Mouse (Mus musculus): ENCODE measurements around the gene Unc13a. TPM values are rescaled to one million over a fixed set of nuclear protein-coding genes. Genes with fewer than 3 reads are reported as not detected.

The Unc13a gene
- polyA plus RNA-seq, 1 experiment from 2014 or later = 9.1 TPM

GRCm38 (mm10) chr8:71612141-71612540 is 59.4 kb downstream of the Unc13a start:
- 0 out of 2 replicates have a peak, but pooled peaks cover 3% of the 10 kb centered on the region for H3K4me1 ChIP-seq (replicated peaks; ENCODE audit: control insufficient read depth, insufficient read depth, low read length)
- H3K9ac ChIP-seq (ENCODE audit: low read depth, low read length) = peak overlapping the region; percentile 91
- no peak for DNase-seq (ENCODE audit: low spot score)
- 42% methylated on average over 5 of the region's 5 CpGs for WGBS
- no peak overlapping the region for H3K27ac ChIP-seq (ENCODE audit: low read depth, low read length)
- no peaks in the 10 kb centered on the region for H3K27me3 ChIP-seq (ENCODE audit: control insufficient read depth, insufficient read depth, low read length)
- ATAC-seq (ENCODE audit: low FRiP score) = no peak
- peak overlapping the region; percentile 60 for H3K4me2 ChIP-seq (replicated peaks; ENCODE audit: low read depth, low read length)
- H3K36me3 ChIP-seq (ENCODE audit: control insufficient read depth, insufficient read depth, low read length) = peaks cover 3% of the 10 kb centered on the region; the same call in 1 of the 2 replicates
- H3K9me3 ChIP-seq (ENCODE audit: control insufficient read depth, low read length) = no peaks in the 10 kb centered on the region
- H3K4me3 ChIP-seq (ENCODE audit: low read depth, low read length) = peak overlapping the region; percentile 92

DNA sequence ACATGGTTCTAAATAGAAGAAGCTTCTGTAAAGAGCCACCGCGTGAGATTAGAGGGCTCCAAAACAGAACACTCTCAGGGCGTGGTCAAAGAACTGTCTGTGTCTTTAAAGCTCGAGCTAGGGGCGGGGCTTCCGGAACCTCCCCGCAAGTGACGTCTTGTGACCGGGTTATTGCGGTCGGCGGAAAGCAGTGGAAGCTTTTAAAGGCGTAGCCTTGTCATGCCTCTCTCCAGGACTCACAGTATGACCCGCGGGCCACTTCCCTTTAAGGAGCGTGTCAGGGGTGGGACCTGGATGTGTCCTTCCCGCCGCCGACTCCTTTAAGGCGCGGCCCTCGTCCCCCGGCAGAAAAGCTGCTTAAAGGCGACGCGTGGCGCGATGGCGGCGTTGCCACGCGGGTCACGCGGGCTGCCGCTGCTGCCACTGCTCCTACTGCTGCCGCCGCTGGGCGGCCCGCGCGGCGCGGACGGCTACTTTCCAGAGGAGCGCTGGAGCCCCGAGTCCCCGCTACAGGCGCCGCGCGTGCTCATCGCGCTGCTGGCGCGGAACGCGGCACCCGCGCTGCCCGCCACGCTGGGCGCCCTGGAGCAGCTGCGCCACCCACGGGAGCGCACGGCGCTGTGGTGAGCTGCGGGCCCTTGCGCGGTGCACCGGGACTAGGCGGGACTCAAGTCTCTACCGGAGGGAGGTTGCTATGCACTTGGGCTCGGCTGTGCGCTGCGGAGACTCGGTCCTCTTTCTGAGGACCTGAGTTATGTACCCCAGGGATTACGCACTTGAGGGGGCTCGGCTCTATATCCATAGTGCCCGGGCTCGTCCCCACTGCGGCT is 60.5 kb downstream of the Unc13a start, which contains the start of gene Colgalt1:
Gene Colgalt1 (plus strand): TSS at position 177 of the 830 bp plus-strand sequence.
- WGBS = under 1% methylated on average over 80 of the region's 82 CpGs
- Histone ChIP-seq H3K4me2 (replicated peaks; ENCODE audit: low read depth, low read length) (peak within 1 kb of the TSS; percentile 60), H3K36me3 (ENCODE audit: control insufficient read depth, insufficient read depth, low read length) (no peaks in the 10 kb centered on the region), H3K9ac (ENCODE audit: low read depth, low read length) (peak within 1 kb of the TSS; percentile 91), H3K27me3 (ENCODE audit: control insufficient read depth, insufficient read depth, low read length) (no peaks in the 10 kb centered on the region), H3K4me3 (ENCODE audit: low read depth, low read length) (peak within 1 kb of the TSS; percentile 92), H3K4me1 (replicated peaks; ENCODE audit: control insufficient read depth, insufficient read depth, low read length) (0 out of 2 replicates have a peak, but pooled peaks cover 3% of the 10 kb centered on the region), H3K27ac (ENCODE audit: low read depth, low read length) (peak within 1 kb of the TSS; percentile 83), H3K9me3 (ENCODE audit: control insufficient read depth, low read length) (no peaks in the 10 kb centered on the region)
- peak; percentile 97 for DNase-seq (ENCODE audit: low spot score)
- peak; percentile 99 for ATAC-seq (ENCODE audit: low FRiP score)

- DNase-seq (ENCODE audit: low spot score) (no peak), ATAC-seq (ENCODE audit: low FRiP score) (no peak)
- Histone ChIP-seq H3K4me1 (replicated peaks; ENCODE audit: control insufficient read depth, insufficient read depth, low read length) (peaks cover 5% of the 10 kb centered on the region; the same call in 1 of the 2 replicates), H3K4me3 (ENCODE audit: low read depth, low read length) (no peak overlapping the region), H3K27me3 (ENCODE audit: control insufficient read depth, insufficient read depth, low read length) (peaks cover 34% of the 10 kb centered on the region), H3K9ac (ENCODE audit: low read depth, low read length) (no peak overlapping the region), H3K27ac (ENCODE audit: low read depth, low read length) (no peak overlapping the region), H3K9me3 (ENCODE audit: control insufficient read depth, low read length) (no peaks in the 10 kb centered on the region), H3K4me2 (replicated peaks; ENCODE audit: low read depth, low read length) (no peak overlapping the region), H3K36me3 (ENCODE audit: control insufficient read depth, insufficient read depth, low read length) (no peaks in the 10 kb centered on the region)
- 55% methylated on average over 7 of the region's 7 CpGs for WGBS
Observed at GRCm38 (mm10) chr8:71604021-71604420, 67.5 kb downstream of the Unc13a start.

DNA sequence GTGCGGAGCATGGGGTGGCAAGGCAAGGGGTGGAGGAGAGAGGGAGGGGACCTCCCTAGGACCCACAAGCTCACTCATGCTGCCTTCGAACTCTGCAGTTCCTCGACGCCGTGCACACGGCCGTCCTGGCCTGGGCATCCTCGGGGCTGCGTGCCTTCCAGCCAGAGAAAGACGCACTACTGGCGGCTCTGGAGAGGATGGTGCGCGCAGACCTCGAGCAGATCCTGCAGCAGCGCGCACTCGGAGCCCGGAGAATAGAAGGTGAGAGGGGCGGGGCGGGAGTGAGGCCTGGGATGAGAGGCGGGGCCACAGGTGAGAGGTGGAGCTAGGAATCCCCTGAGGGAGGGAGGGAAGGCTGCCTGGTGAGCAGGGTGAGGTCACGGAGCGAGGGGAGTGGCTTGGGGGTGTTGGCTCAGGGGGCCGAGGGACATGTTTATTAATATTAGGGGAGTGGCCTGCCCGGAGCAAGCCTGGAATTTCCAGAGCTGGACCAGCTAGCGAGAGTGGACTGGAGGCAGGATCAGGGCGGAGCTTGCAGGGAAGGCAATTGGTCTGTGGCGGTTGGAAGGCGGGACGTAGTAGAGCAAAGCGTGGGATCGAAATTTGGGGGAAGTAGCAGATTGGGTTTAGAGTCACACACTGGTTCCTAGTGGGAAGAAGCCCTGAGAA is 68.8 kb downstream of the Unc13a start:
- peak; percentile 79 for ATAC-seq (ENCODE audit: low FRiP score)
- WGBS = under 1% methylated on average over 30 of the region's 32 CpGs

DNA sequence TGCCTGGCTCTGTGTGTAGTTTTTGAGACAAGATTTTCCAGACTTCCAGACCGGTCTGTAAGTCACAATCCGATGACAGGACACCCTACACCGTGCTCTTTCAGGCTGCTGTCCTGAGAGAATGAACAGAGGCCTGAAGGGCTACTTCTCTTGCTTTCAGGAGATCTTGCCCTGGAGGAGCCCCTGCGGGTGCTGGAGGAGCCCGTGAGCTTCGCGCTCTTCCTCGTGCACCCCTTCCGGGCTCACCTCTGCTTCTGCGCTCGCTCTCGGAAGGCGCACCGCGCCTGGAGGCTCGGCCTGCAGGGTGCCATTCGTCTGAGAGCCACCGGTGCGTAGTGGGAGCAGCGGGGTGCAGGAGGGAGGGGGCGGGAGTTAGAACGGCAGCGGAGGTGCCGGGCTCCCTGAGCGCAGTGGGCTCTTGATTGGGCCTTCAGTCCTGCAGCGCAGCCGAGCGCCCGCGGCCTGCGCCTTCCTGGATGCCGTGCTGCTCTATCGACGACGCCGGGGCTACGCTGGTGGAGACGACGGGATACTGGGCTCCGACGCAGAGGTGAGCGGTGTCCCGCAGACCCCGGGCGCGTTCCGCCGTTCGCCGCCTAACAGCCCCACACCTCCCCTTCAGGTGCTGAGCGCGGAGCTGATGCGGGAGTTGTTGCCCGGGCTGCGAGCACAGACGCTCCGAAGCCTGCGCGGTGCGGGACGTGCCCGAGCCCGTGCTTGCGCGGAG is 69.5 kb downstream of the Unc13a start:
- Histone ChIP-seq H3K4me3 (ENCODE audit: low read depth, low read length) (peak overlapping the region; percentile 24), H3K27ac (ENCODE audit: low read depth, low read length) (no peak overlapping the region), H3K4me1 (replicated peaks; ENCODE audit: control insufficient read depth, insufficient read depth, low read length) (peaks cover 5% of the 10 kb centered on the region; the same call in 1 of the 2 replicates), H3K27me3 (ENCODE audit: control insufficient read depth, insufficient read depth, low read length) (peaks cover 34% of the 10 kb centered on the region), H3K36me3 (ENCODE audit: control insufficient read depth, insufficient read depth, low read length) (no peaks in the 10 kb centered on the region), H3K9ac (ENCODE audit: low read depth, low read length) (peak overlapping the region; percentile 40), H3K9me3 (ENCODE audit: control insufficient read depth, low read length) (no peaks in the 10 kb centered on the region), H3K4me2 (replicated peaks; ENCODE audit: low read depth, low read length) (peak overlapping the region; percentile 47)
- DNase-seq (ENCODE audit: low spot score) (peak; percentile 48), ATAC-seq (ENCODE audit: low FRiP score) (0 out of 2 replicates have a peak, but pooled peaks have one; percentile 9)
- 3% methylated on average over 48 of the region's 65 CpGs for WGBS

More for the DNA sequence above, 68.8 kb downstream of the Unc13a start:
- H3K27me3 ChIP-seq (ENCODE audit: control insufficient read depth, insufficient read depth, low read length) = peaks cover 34% of the 10 kb centered on the region
- H3K9me3 ChIP-seq (ENCODE audit: control insufficient read depth, low read length) = no peaks in the 10 kb centered on the region
- no peak overlapping the region for H3K27ac ChIP-seq (ENCODE audit: low read depth, low read length)
- peaks cover 5% of the 10 kb centered on the region; the same call in 1 of the 2 replicates for H3K4me1 ChIP-seq (replicated peaks; ENCODE audit: control insufficient read depth, insufficient read depth, low read length)
- H3K4me3 ChIP-seq (ENCODE audit: low read depth, low read length) = peak overlapping the region; percentile 24
- peak overlapping the region; percentile 47 for H3K4me2 ChIP-seq (replicated peaks; ENCODE audit: low read depth, low read length)
- peak; percentile 67 for DNase-seq (ENCODE audit: low spot score)
- no peaks in the 10 kb centered on the region for H3K36me3 ChIP-seq (ENCODE audit: control insufficient read depth, insufficient read depth, low read length)
- peak overlapping the region; percentile 40; the same call in 1 of the 2 replicates for H3K9ac ChIP-seq (ENCODE audit: low read depth, low read length)

DNA sequence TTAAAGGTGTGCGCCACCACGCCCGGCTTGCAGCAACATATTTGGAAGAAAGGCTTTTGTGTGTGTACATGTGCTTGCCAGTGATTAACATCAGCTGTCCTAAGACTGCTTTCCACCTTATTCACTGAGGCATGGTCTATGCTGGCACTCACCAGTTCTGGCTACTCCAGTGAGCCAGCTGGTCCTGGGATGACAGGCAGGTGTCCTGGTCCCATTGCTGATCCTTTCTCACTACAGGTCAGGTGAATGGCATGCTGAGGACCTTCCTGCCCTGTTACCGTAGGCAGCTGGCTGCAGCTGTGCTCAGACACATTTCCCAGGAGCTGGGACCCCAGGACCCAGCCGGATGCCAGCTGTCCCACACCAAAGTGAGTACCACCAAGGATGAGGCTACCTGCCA is 72.7 kb downstream of the Unc13a start:
- Histone ChIP-seq H3K9me3 (ENCODE audit: control insufficient read depth, low read length) (no peaks in the 10 kb centered on the region), H3K4me1 (replicated peaks; ENCODE audit: control insufficient read depth, insufficient read depth, low read length) (peaks cover 7% of the 10 kb centered on the region; the same call in 1 of the 2 replicates), H3K27ac (ENCODE audit: low read depth, low read length) (no peak overlapping the region), H3K36me3 (ENCODE audit: control insufficient read depth, insufficient read depth, low read length) (no peaks in the 10 kb centered on the region), H3K9ac (ENCODE audit: low read depth, low read length) (no peak overlapping the region), H3K27me3 (ENCODE audit: control insufficient read depth, insufficient read depth, low read length) (peaks cover 32% of the 10 kb centered on the region), H3K4me3 (ENCODE audit: low read depth, low read length) (no peak overlapping the region), H3K4me2 (replicated peaks; ENCODE audit: low read depth, low read length) (no peak overlapping the region)
- ATAC-seq (ENCODE audit: low FRiP score) (no peak), DNase-seq (ENCODE audit: low spot score) (no peak)
- WGBS = 93% methylated on average over 5 of the region's 5 CpGs

DNA sequence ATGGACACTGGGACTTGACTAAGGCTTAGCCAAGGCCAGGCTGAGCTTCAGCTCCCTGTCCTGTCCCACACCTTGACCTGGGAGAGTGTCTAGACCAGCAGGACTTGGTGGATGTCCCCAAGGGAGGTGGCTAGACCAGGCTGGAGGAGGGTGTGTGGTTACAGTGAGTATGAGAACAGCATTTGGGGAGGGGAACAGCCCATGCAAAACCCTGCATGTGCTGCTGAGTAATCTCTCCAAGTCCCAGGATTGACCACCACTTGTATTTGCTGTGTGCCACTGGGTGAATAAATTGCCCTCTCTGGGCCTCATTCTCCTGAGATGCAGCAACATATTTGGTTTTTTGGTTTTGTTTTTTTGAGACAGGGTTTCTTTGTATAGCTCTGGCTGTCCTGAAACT is 73.2 kb downstream of the Unc13a start:
- H3K4me3 ChIP-seq (ENCODE audit: low read depth, low read length) = no peak overlapping the region
- H3K27ac ChIP-seq (ENCODE audit: low read depth, low read length) = no peak overlapping the region
- H3K9me3 ChIP-seq (ENCODE audit: control insufficient read depth, low read length) = no peaks in the 10 kb centered on the region
- H3K4me2 ChIP-seq (replicated peaks; ENCODE audit: low read depth, low read length) = no peak overlapping the region
- no peaks in the 10 kb centered on the region for H3K36me3 ChIP-seq (ENCODE audit: control insufficient read depth, insufficient read depth, low read length)
- H3K9ac ChIP-seq (ENCODE audit: low read depth, low read length) = no peak overlapping the region
- ATAC-seq (ENCODE audit: low FRiP score) = no peak
- DNase-seq (ENCODE audit: low spot score) = no peak
- H3K4me1 ChIP-seq (replicated peaks; ENCODE audit: control insufficient read depth, insufficient read depth, low read length) = peaks cover 5% of the 10 kb centered on the region; the same call in 1 of the 2 replicates
- peaks cover 28% of the 10 kb centered on the region for H3K27me3 ChIP-seq (ENCODE audit: control insufficient read depth, insufficient read depth, low read length)

- no peak for ATAC-seq (ENCODE audit: low FRiP score)
Observed at GRCm38 (mm10) chr8:71597451-71597850, 74.1 kb downstream of the Unc13a start, which contains the start of gene Fam129c. Gene Fam129c (plus strand): TSS chr8:71597648.

More at GRCm38 (mm10) chr8:71597451-71597850, 74.1 kb downstream of the Unc13a start, which contains the start of gene Fam129c:
- Histone ChIP-seq H3K9ac (ENCODE audit: low read depth, low read length) (no peak within 1 kb of the TSS), H3K4me2 (replicated peaks; ENCODE audit: low read depth, low read length) (no peak within 1 kb of the TSS), H3K4me3 (ENCODE audit: low read depth, low read length) (no peak within 1 kb of the TSS), H3K27ac (ENCODE audit: low read depth, low read length) (no peak within 1 kb of the TSS), H3K9me3 (ENCODE audit: control insufficient read depth, low read length) (no peaks in the 10 kb centered on the region), H3K4me1 (replicated peaks; ENCODE audit: control insufficient read depth, insufficient read depth, low read length) (peaks cover 9% of the 10 kb centered on the region), H3K27me3 (ENCODE audit: control insufficient read depth, insufficient read depth, low read length) (peaks cover 19% of the 10 kb centered on the region), H3K36me3 (ENCODE audit: control insufficient read depth, insufficient read depth, low read length) (no peaks in the 10 kb centered on the region)
- 84% methylated on average over 3 of the region's 3 CpGs for WGBS
- no peak for DNase-seq (ENCODE audit: low spot score)
